Mouse (Mus musculus): ENCODE results near the gene Shisa2. TPM values are rescaled to one million over a fixed set of nuclear protein-coding genes. Genes with fewer than 3 reads are reported as not detected.

The Shisa2 gene
- polyA plus RNA-seq (2012), result 1.2 and 1.4 TPM in 2 replicates

DNA sequence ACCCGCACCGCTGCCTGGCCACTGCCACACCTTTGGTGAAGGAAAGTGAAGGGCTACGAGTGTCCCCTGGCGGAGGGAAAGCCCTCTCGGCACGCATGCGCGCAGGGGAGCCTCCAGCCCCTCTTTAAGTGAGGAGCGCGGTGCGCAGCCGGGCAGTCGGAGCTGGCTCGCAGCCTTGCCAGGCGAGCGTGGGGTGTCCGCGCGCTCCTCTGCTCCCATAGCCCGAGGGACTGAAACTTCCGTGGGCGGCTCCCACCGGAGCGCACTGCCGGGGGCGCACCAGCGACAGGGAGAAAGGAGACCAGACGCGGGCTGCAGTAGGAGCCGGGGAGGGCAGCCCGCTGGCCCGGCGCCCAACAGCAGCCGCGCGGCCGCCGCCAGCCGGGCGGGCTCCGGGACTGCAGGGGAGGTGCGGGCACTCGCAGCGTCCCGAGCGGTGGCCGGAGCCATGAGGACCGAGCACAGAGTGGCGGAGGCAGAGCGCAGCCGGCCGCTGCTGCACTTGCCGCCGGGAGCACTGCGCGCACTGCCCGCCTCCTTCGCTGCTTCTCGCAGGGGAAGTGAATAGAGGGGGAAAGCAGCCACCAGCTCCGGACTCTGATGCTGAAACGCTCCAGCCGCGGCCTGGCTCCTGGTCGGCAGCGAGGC is at the start of gene Shisa2:
Shisa2 (plus strand) TSS at position 151 of the 648 bp plus-strand sequence.

DNA sequence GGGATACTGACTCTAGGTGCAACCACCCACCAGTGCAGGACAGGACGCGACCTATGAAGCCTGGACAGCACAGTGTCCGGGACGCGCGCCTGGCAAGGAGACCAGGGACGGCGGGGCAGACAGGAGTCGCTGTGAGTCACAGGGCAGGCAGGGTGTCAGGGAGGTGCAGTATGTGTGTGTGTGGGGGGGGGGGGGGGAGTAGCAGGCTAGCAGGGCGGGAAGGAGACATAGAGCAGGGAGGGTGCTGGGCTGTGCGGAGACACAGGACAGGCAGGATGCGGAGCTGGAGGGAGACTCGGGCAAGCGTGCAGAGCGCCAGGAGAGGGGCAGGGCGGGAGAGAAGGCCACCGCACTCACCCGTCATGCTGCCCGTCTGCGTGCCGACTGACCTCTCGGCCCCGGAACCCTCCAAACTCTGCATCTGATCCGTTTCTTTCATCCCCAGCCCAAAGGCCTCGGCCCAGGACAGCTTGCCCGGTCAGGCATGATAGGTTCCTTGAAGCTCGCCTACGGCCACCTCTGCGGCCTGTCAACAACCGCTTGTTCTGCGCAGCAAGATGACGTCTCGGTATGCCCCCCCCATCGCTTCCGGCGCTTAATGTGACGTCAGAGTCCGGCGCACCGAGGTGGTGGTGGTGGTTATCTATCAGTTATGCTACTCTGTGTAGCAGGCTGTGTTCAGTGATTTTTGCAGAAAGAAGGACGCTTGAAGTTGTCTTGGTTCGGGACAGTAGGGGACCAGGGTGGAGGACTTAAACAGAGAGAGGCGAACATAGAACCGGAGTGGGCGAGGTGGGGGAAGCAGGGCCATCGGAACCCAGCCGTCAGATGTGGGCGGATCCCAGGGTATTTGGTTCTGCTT is 27.5 kb upstream of the Shisa2 start, which contains the start of gene Cdadc1:
Cdadc1 (minus strand) TSS at position 562 of the 862 bp plus-strand sequence.

Other genes starting within 250 kb of the Shisa2 start
- 0.05 and 0.10 TPM in 2 replicates for gene Phf11c, start 229.9 kb upstream of the Shisa2 start, polyA plus RNA-seq (2012)
- gene Setdb2, start 184.4 kb upstream of the Shisa2 start, polyA plus RNA-seq (2012), result 6.3 and 10.0 TPM in 2 replicates
- 1.4 and 2.2 TPM in 2 replicates for gene Cab39l, start 184.3 kb upstream of the Shisa2 start, polyA plus RNA-seq (2012)
- 35.6 and 57.1 TPM in 2 replicates for gene Cdadc1, start 27.3 kb upstream of the Shisa2 start, polyA plus RNA-seq (2012)